Mouse (Mus musculus): ENCODE measurements at regions not wholly inside any gene's neighbourhood (a gene's known extent, or its start where the extent isn't known, plus 50 kb on each side); places are given as distances from the start of the nearest gene placed in this dataset.

GRCm38 (mm10) chr1:35986666-35987065 is 81.5 kb upstream of the Hs6st1 start:
- TF ChIP-seq CTCF (conservative IDR thresholded peaks at IDR 0.05; ENCODE audit: insufficient read depth, insufficient read length, low read depth, low read length) (no peak), POLR2A (IDR thresholded peaks at IDR 0.05; ENCODE audit: low read depth, low read length) (no peak)

Measured in kidney, adult 2 months (tissue).